Mouse (Mus musculus): ENCODE data around the gene Kcnj14. TPM values are rescaled to one million over a fixed set of nuclear protein-coding genes. Genes with fewer than 3 reads are reported as not detected.

Kcnj14 gene
- polyA plus RNA-seq, 1 experiment from 2014 or later, result 0.75 TPM

DNA sequence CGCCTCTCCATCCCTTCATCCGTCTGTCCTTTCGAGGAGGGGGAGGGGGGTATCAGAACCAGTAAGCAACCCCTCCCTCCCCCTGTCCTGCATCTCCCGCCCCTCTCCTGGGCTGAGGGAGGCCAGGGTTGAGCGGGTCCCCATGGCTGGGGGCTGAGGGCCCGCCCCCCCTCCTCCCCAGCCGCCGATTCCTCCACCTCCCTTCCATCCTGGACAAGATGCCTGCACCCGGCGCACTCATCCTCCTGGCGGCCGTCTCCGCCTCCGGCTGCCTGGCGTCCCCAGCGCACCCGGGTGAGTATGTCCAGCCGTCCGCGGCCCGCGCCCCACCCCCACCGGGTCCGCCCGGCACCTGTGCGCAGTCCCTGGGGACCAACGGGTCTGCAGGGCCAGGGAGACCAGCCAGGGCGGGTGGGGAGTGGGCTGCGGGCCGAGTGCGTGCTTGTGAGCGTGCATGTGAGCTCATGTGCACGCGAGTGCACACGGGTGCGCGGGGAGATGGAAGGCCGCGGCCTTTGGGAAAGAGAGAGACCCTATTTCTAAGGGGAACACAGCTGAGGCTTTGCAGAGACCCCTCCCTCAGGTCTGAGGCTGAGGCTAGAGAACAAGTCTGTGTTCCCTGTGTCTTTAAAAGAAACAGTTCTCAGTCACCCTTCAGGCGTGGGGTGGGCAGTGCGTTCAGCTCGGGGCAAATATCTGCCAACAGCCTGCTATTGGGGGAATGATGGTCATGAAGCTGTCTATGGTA, 39.0 kb downstream of the Kcnj14 start:
- H3K9ac ChIP-seq (ENCODE audit: low read length), result peak overlapping the region; percentile 82
- H3K9me3 ChIP-seq (ENCODE audit: control insufficient read depth, low read length), result no peaks in the 10 kb centered on the region
- peak overlapping the region; percentile 79 for H3K4me2 ChIP-seq
- H3K4me1 ChIP-seq (ENCODE audit: control insufficient read depth, insufficient read depth, low read length), result peaks cover 21% of the 10 kb centered on the region
- peaks cover 13% of the 10 kb centered on the region for H3K36me3 ChIP-seq (ENCODE audit: control insufficient read depth, insufficient read depth, low read length)
- DNase-seq (ENCODE audit: low spot score, missing footprints) (no peak), ATAC-seq (ENCODE audit: low FRiP score) (peak; percentile 65)
- peak overlapping the region; percentile 71 for H3K4me3 ChIP-seq (ENCODE audit: low read depth, low read length)
- H3K27me3 ChIP-seq (ENCODE audit: control insufficient read depth, insufficient read depth, low read length), result peaks cover 2% of the 10 kb centered on the region; the same call in 1 of the 2 replicates
- under 1% methylated on average over 35 of the region's 42 CpGs for WGBS
- peak overlapping the region; percentile 85 for H3K27ac ChIP-seq (ENCODE audit: low read depth, low read length)

- Histone ChIP-seq H3K27ac (ENCODE audit: low read depth, low read length) (peak within 1 kb of the TSS; percentile 85), H3K4me3 (ENCODE audit: low read depth, low read length) (peak within 1 kb of the TSS; percentile 71), H3K27me3 (ENCODE audit: control insufficient read depth, insufficient read depth, low read length) (peaks cover 2% of the 10 kb centered on the region; the same call in 1 of the 2 replicates), H3K9me3 (ENCODE audit: control insufficient read depth, low read length) (no peaks in the 10 kb centered on the region), H3K4me2 (peak within 1 kb of the TSS; percentile 79), H3K4me1 (ENCODE audit: control insufficient read depth, insufficient read depth, low read length) (peaks cover 21% of the 10 kb centered on the region), H3K9ac (ENCODE audit: low read length) (peak within 1 kb of the TSS; percentile 82), H3K36me3 (ENCODE audit: control insufficient read depth, insufficient read depth, low read length) (peaks cover 6% of the 10 kb centered on the region)
- DNase-seq (ENCODE audit: low spot score, missing footprints) (peak; percentile 98), ATAC-seq (ENCODE audit: low FRiP score) (peak; percentile 71)
- 24% methylated on average over 20 of the region's 20 CpGs for WGBS
These were observed 39.8 kb downstream of the Kcnj14 start, which contains the start of gene Sult2b1 for GRCm38 (mm10) chr7:45784524-45785372. Gene Sult2b1 (minus strand): TSS chr7:45784669.

DNA sequence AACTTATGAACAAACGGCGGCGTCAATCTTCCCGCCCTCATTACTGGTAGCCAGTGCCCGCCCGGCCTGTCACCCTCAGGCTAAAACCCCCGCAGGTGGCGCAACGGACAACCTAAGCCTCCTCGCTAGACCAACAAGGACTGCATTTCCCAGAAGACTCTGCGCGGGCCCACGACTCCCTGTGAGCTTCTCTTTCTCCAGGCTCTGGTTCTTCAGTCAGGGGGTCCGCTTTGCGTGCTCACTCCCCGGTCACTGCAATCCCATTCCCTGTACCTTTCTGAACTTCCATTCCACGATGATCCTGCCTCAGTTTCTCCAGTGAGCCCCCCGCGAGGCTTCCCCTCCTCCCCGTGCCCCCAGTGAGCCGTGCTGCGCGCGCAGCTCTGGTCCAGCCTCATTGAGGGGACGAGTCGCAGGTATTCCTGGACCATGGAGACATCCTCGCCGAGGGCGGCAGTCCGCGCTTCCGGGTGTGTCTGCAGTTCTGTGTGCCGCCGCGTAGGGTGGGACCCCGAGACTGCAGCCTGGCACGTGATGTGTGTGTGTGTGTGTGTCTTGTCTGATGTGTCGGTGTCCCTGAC, 41.0 kb downstream of the Kcnj14 start, which contains the start of gene Lmtk3:
Gene Lmtk3, plus strand, starts transcription at position 228 of the 581 bp plus-strand sequence.
- H3K27ac ChIP-seq (ENCODE audit: low read depth, low read length), result peak within 1 kb of the TSS; percentile 85
- ATAC-seq (ENCODE audit: low FRiP score), result peak; percentile 23
- peaks cover 3% of the 10 kb centered on the region; the same call in 1 of the 2 replicates for H3K36me3 ChIP-seq (ENCODE audit: control insufficient read depth, insufficient read depth, low read length)
- peaks cover 2% of the 10 kb centered on the region; the same call in 1 of the 2 replicates for H3K27me3 ChIP-seq (ENCODE audit: control insufficient read depth, insufficient read depth, low read length)
- peaks cover 24% of the 10 kb centered on the region for H3K4me1 ChIP-seq (ENCODE audit: control insufficient read depth, insufficient read depth, low read length)
- peak within 1 kb of the TSS; percentile 82 for H3K9ac ChIP-seq (ENCODE audit: low read length)
- peak within 1 kb of the TSS; percentile 79 for H3K4me2 ChIP-seq
- no peaks in the 10 kb centered on the region for H3K9me3 ChIP-seq (ENCODE audit: control insufficient read depth, low read length)
- peak within 1 kb of the TSS; percentile 71 for H3K4me3 ChIP-seq (ENCODE audit: low read depth, low read length)
- peak; percentile 97 for DNase-seq (ENCODE audit: low spot score, missing footprints)
- 0% methylated on average over 38 of the region's 38 CpGs for WGBS

DNA sequence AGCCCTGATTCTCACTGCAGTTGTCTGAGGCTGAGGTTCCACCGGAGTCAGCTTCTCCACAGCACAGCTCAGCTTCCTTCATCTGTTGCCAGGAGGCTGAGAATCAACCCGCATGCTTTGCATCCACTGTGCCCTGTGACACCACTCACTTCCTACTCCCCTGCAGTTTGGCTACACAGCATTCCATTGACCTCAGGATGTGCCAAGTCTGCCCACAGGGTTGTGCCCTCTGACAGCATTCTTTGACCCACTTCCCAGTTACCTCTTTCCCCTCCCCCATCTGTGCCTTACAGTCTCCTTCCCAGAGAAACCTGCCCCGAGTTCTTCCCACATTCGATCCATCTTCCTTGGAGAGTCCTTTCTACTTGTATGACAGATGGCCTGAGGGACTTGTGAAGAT, 42.3 kb downstream of the Kcnj14 start:
- Histone ChIP-seq H3K9me3 (ENCODE audit: control insufficient read depth, low read length) (no peaks in the 10 kb centered on the region), H3K27me3 (ENCODE audit: control insufficient read depth, insufficient read depth, low read length) (peaks cover 2% of the 10 kb centered on the region; the same call in 1 of the 2 replicates), H3K4me2 (no peak overlapping the region), H3K36me3 (ENCODE audit: control insufficient read depth, insufficient read depth, low read length) (no peaks in the 10 kb centered on the region), H3K27ac (ENCODE audit: low read depth, low read length) (no peak overlapping the region), H3K9ac (ENCODE audit: low read length) (no peak overlapping the region), H3K4me1 (ENCODE audit: control insufficient read depth, insufficient read depth, low read length) (peaks cover 23% of the 10 kb centered on the region), H3K4me3 (ENCODE audit: low read depth, low read length) (no peak overlapping the region)
- peak; percentile 64 for DNase-seq (ENCODE audit: low spot score, missing footprints)
- ATAC-seq (ENCODE audit: low FRiP score), result no peak
- WGBS, result 74% methylated on average over 4 of the region's 4 CpGs

DNA sequence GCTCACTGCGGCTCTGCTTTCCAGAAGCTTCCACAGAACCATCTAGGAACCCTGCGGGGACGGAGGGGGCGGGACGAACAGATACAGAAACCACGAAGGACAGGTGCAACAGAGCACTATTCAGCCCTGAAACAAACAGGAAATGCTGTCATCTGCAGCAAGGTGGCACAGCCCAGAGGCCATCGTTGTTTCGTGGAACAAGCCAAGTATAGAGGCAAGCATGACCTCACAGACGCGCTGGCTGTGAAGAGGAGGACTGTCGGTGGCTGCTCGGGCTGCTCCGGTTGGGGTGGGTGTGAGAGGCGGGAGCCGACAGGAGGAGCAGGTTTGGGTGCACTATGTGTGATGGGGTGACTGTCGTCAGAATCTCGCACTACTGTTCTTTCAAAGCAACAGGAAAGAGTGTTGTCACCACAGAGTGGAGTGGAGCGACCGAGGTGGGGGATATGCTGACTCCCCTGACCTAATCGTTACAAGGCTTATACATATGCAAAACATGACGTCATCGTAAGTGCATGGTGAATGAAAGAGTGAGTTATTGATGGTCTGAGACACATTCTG, 45.4 kb downstream of the Kcnj14 start:
- ATAC-seq (ENCODE audit: low FRiP score) (no peak), DNase-seq (ENCODE audit: low spot score, missing footprints) (peak; percentile 87)
- 29% methylated on average over 22 of the region's 22 CpGs for WGBS
- H3K9ac ChIP-seq (ENCODE audit: low read length), result 0 out of 2 replicates have a peak overlapping the region, but pooled peaks have one; percentile 18
- no peaks in the 10 kb centered on the region for H3K36me3 ChIP-seq (ENCODE audit: control insufficient read depth, insufficient read depth, low read length)
- H3K4me3 ChIP-seq (ENCODE audit: low read depth, low read length), result no peak overlapping the region; the same call in 1 of the 2 replicates
- peaks cover 7% of the 10 kb centered on the region for H3K4me1 ChIP-seq (ENCODE audit: control insufficient read depth, insufficient read depth, low read length)
- H3K9me3 ChIP-seq (ENCODE audit: control insufficient read depth, low read length), result no peaks in the 10 kb centered on the region
- H3K27ac ChIP-seq (ENCODE audit: low read depth, low read length), result no peak overlapping the region
- H3K27me3 ChIP-seq (ENCODE audit: control insufficient read depth, insufficient read depth, low read length), result no peaks in the 10 kb centered on the region
- peak overlapping the region; percentile 27 for H3K4me2 ChIP-seq

- no peaks in the 10 kb centered on the region for H3K27me3 ChIP-seq (ENCODE audit: control insufficient read depth, insufficient read depth, low read length)
These were observed 49.3 kb downstream of the Kcnj14 start for GRCm38 (mm10) chr7:45775237-45775636.

DNA sequence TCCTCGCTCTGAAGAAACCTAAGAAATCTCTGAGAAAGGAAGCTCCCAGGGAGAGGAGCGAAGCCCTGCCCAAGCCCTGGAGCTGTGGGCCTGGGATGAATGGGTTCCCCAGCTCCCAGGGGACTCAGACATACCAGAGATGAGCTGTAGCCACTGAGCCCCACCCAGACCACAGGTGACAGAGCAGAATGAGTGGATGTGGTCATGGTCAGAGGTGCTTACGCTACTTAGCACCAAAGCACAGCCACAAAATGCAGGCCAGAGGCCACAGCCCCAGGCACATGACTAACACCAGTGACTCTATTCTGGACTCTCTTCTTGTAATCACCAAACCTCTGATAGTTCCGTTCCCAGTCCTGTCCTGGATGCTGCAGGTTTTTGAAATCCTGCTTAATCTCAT, 53.5 kb downstream of the Kcnj14 start:
- no peak overlapping the region for H3K9ac ChIP-seq (ENCODE audit: low read length)
- H3K4me3 ChIP-seq (ENCODE audit: low read depth, low read length), result no peak overlapping the region
- no peaks in the 10 kb centered on the region for H3K27me3 ChIP-seq (ENCODE audit: control insufficient read depth, insufficient read depth, low read length)
- WGBS, result 56% methylated on average over 4 of the region's 4 CpGs
- no peaks in the 10 kb centered on the region for H3K36me3 ChIP-seq (ENCODE audit: control insufficient read depth, insufficient read depth, low read length)
- H3K4me2 ChIP-seq, result no peak overlapping the region
- DNase-seq (ENCODE audit: low spot score, missing footprints), result peak; percentile 77
- H3K27ac ChIP-seq (ENCODE audit: low read depth, low read length), result no peak overlapping the region
- no peak for ATAC-seq (ENCODE audit: low FRiP score)
- H3K4me1 ChIP-seq (ENCODE audit: control insufficient read depth, insufficient read depth, low read length), result no peaks in the 10 kb centered on the region
- no peaks in the 10 kb centered on the region; the same call in 1 of the 2 replicates for H3K9me3 ChIP-seq (ENCODE audit: control insufficient read depth, low read length)

More at GRCm38 (mm10) chr7:45775237-45775636, 49.3 kb downstream of the Kcnj14 start:
- Histone ChIP-seq H3K4me3 (ENCODE audit: low read depth, low read length) (no peak overlapping the region), H3K4me2 (no peak overlapping the region), H3K9ac (ENCODE audit: low read length) (no peak overlapping the region), H3K36me3 (ENCODE audit: control insufficient read depth, insufficient read depth, low read length) (no peaks in the 10 kb centered on the region), H3K4me1 (ENCODE audit: control insufficient read depth, insufficient read depth, low read length) (peaks cover 3% of the 10 kb centered on the region; the same call in 1 of the 2 replicates), H3K27ac (ENCODE audit: low read depth, low read length) (no peak overlapping the region), H3K9me3 (ENCODE audit: control insufficient read depth, low read length) (no peaks in the 10 kb centered on the region)
- ATAC-seq (ENCODE audit: low FRiP score) (no peak), DNase-seq (ENCODE audit: low spot score, missing footprints) (no peak)
- WGBS, result 83% methylated on average over 7 of the region's 7 CpGs

GRCm38 (mm10) chr7:45770427-45771082, 54.0 kb downstream of the Kcnj14 start:
- no peak overlapping the region for H3K4me2 ChIP-seq

More at GRCm38 (mm10) chr7:45770427-45771082, 54.0 kb downstream of the Kcnj14 start:
- Histone ChIP-seq H3K4me3 (ENCODE audit: low read depth, low read length) (no peak overlapping the region), H3K27ac (ENCODE audit: low read depth, low read length) (no peak overlapping the region), H3K27me3 (ENCODE audit: control insufficient read depth, insufficient read depth, low read length) (no peaks in the 10 kb centered on the region), H3K9me3 (ENCODE audit: control insufficient read depth, low read length) (no peaks in the 10 kb centered on the region; the same call in 1 of the 2 replicates), H3K36me3 (ENCODE audit: control insufficient read depth, insufficient read depth, low read length) (no peaks in the 10 kb centered on the region), H3K9ac (ENCODE audit: low read length) (no peak overlapping the region), H3K4me1 (ENCODE audit: control insufficient read depth, insufficient read depth, low read length) (no peaks in the 10 kb centered on the region)
- ATAC-seq (ENCODE audit: low FRiP score), result no peak
- 76% methylated on average over 8 of the region's 8 CpGs for WGBS
- peak; percentile 21 for DNase-seq (ENCODE audit: low spot score, missing footprints)

All from midbrain, embryonic 11.5 days (tissue).